Mouse (Mus musculus) G1E (cell line): ENCODE data around the gene Ipo5. TPM values are rescaled to one million over a fixed set of nuclear protein-coding genes. Genes with fewer than 3 reads are reported as not detected.

Experiments
- ATAC-seq: 2 replicates; pipeline ENCODE4 v1.8.0; 2016; ENCODE audit warnings: mild to moderate bottlenecking; ENCODE audit not compliant: insufficient number of reproducible peaks, poor library complexity, low FRiP score, severe bottlenecking; ENCODE audit errors: extremely low read depth
- DNase-seq: peaks from one replicate; pipeline ENCODE4 v3.0.0; 2012; ENCODE audit warnings: low spot score
- H3K27me3 ChIP-seq: 2 replicates; pipeline ENCODE4 v1.6.1; 2012; ENCODE audit warnings: mild to moderate bottlenecking, low read length, inconsistent platforms; ENCODE audit not compliant: insufficient read depth
- H3K36me3 ChIP-seq: replicated peaks from 2 replicates; pipeline ENCODE3; 2012; ENCODE audit warnings: mild to moderate bottlenecking, inconsistent platforms
- H3K4me1 ChIP-seq: 2 replicates; pipeline ENCODE4 v1.6.1; 2012; ENCODE audit warnings: low read depth, low read length, inconsistent platforms, mixed read lengths; ENCODE audit not compliant: insufficient read depth
- H3K4me3 ChIP-seq: 2 replicates; pipeline ENCODE4 v1.5.1; 2012; ENCODE audit warnings: low read depth, mild to moderate bottlenecking, inconsistent platforms, low read length, moderate library complexity, mixed read lengths
- H3K9me3 ChIP-seq: replicated peaks from 2 replicates; pipeline ENCODE4 v1.6.1; 2012; ENCODE audit warnings: inconsistent platforms
- CTCF ChIP-seq: IDR thresholded peaks from 2 replicates; pipeline ENCODE4 v1.5.1; 2012; ENCODE audit warnings: low read depth, low read length, inconsistent platforms, mixed read lengths
- GATA1 ChIP-seq: IDR thresholded peaks from 2 replicates; pipeline ENCODE4 v1.6.1; 2012; ENCODE audit warnings: borderline replicate concordance, low read length, inconsistent platforms, mixed read lengths
- GATA2 ChIP-seq: IDR thresholded peaks from 2 replicates; pipeline ENCODE4 v1.6.1; 2012; ENCODE audit warnings: low read depth, low read length, inconsistent platforms, borderline replicate concordance
- POLR2AphosphoS5 ChIP-seq: IDR thresholded peaks from 2 replicates; pipeline ENCODE4 v1.6.1; 2012; ENCODE audit warnings: low read depth, low read length, inconsistent platforms; ENCODE audit not compliant: insufficient replicate concordance
- TAL1 ChIP-seq: conservative IDR thresholded peaks from 2 replicates; pipeline ENCODE4 v1.6.1; 2012; ENCODE audit warnings: low read depth, low read length, inconsistent platforms, mixed read lengths
- polyA plus RNA-seq: library from polyadenylated mRNA; stranded (reverse); fragments of >175 nt; gene quantifications from 2 replicates; pipeline ENCODE4 v1.2.3, GENCODE M21; 2012
- total RNA-seq, 2 experiments: library from RNA; stranded (forward) in 1 of 2; stranded (reverse) in 1 of 2; fragments of 200-1000 nt in 1 of 2; fragments of >200 nt in 1 of 2; fragmentation: Nextera tagmentation in 1 of 2; gene quantifications; 2 replicates each; pipeline ENCODE4 v1.2.3; 2014 to 2017

Ipo5 gene
- total and polyA plus RNA-seq, 3 experiments, result 66.9 to 291 (median 276) TPM

- no peak overlapping the region for H3K4me3 ChIP-seq
- TF ChIP-seq POLR2AphosphoS5 (no peak), GATA1 (no peak), TAL1 (no peak), GATA2 (no peak), CTCF (no peak)
- H3K36me3 ChIP-seq, result no peaks in the 10 kb centered on the region
- no peak for DNase-seq
- no peak for ATAC-seq
- no peaks in the 10 kb centered on the region for H3K27me3 ChIP-seq
- no peaks in the 10 kb centered on the region for H3K4me1 ChIP-seq
- H3K9me3 ChIP-seq, result peaks cover 10% of the 10 kb centered on the region; the same call in 1 of the 2 replicates
Measured at GRCm38 (mm10) chr14:120969673-120970072, 58.6 kb downstream of the Ipo5 start.

GRCm38 (mm10) chr14:120970637-120971036 is 59.6 kb downstream of the Ipo5 start:
- DNase-seq (no peak), ATAC-seq (no peak)
- H3K9me3 ChIP-seq, result peaks cover 14% of the 10 kb centered on the region; the same call in 1 of the 2 replicates
- no peak for TF ChIP-seq TAL1
- no peak for TF ChIP-seq CTCF
- no peak for TF ChIP-seq GATA1
- TF ChIP-seq POLR2AphosphoS5, result no peak
- no peak for TF ChIP-seq GATA2
- no peaks in the 10 kb centered on the region for H3K27me3 ChIP-seq
- no peaks in the 10 kb centered on the region for H3K36me3 ChIP-seq
- no peaks in the 10 kb centered on the region for H3K4me1 ChIP-seq
- no peak overlapping the region for H3K4me3 ChIP-seq

- Histone ChIP-seq H3K36me3 (no peaks in the 10 kb centered on the region), H3K4me3 (no peak overlapping the region), H3K27me3 (no peaks in the 10 kb centered on the region), H3K4me1 (no peaks in the 10 kb centered on the region), H3K9me3 (peaks cover 16% of the 10 kb centered on the region)
- no peak for ATAC-seq
- DNase-seq, result no peak
- TF ChIP-seq POLR2AphosphoS5 (no peak), GATA2 (no peak), CTCF (no peak), GATA1 (no peak), TAL1 (no peak)
Measured at GRCm38 (mm10) chr14:120971313-120971712, 60.3 kb downstream of the Ipo5 start.

GRCm38 (mm10) chr14:120979559-120979958 is 68.5 kb downstream of the Ipo5 start:
- TF ChIP-seq GATA2, result no peak
- no peak for TF ChIP-seq CTCF
- no peak for TF ChIP-seq POLR2AphosphoS5
- TF ChIP-seq TAL1, result no peak
- no peak for TF ChIP-seq GATA1
- ATAC-seq, result no peak
- H3K4me1 ChIP-seq, result no peaks in the 10 kb centered on the region
- no peaks in the 10 kb centered on the region for H3K36me3 ChIP-seq
- no peak for DNase-seq
- peaks cover 30% of the 10 kb centered on the region for H3K9me3 ChIP-seq
- H3K27me3 ChIP-seq, result no peaks in the 10 kb centered on the region
- H3K4me3 ChIP-seq, result no peak overlapping the region

GRCm38 (mm10) chr14:120989126-120989525 is 78.1 kb downstream of the Ipo5 start:
- no peak for TF ChIP-seq POLR2AphosphoS5
- no peak for TF ChIP-seq GATA2
- no peak for TF ChIP-seq CTCF
- no peak for TF ChIP-seq GATA1
- no peak for TF ChIP-seq TAL1
- ATAC-seq, result no peak

More at GRCm38 (mm10) chr14:120989126-120989525, 78.1 kb downstream of the Ipo5 start:
- Histone ChIP-seq H3K4me3 (no peak overlapping the region), H3K27me3 (no peaks in the 10 kb centered on the region), H3K4me1 (no peaks in the 10 kb centered on the region), H3K36me3 (no peaks in the 10 kb centered on the region), H3K9me3 (peaks cover 53% of the 10 kb centered on the region)
- no peak for DNase-seq

Other genes starting within 250 kb of the Ipo5 start
- gene Farp1, start 124.0 kb downstream of the Ipo5 start, total RNA-seq (2014; fragmentation: Nextera tagmentation), result not detected in 2 replicates
- 0.27 and 0.41 TPM in 2 replicates for gene Farp1, start 124.0 kb downstream of the Ipo5 start, total RNA-seq (2017)
- gene Farp1, start 124.0 kb downstream of the Ipo5 start, polyA plus RNA-seq, result 0.01 and 0.03 TPM in 2 replicates